Mouse (Mus musculus): Measurements from ENCODE around the gene Zfp408. TPM values are rescaled to one million over a fixed set of nuclear protein-coding genes. Genes with fewer than 3 reads are reported as not detected.
"Not testable (repeated sequence)": the region's sequence is repeated elsewhere in the genome, so short reads cannot be mapped to it uniquely, and the experiment has no call there.

Zfp408 gene
- total RNA-seq, 2 experiments from 2014 or later: 9.3 to 11.1 TPM

DNA sequence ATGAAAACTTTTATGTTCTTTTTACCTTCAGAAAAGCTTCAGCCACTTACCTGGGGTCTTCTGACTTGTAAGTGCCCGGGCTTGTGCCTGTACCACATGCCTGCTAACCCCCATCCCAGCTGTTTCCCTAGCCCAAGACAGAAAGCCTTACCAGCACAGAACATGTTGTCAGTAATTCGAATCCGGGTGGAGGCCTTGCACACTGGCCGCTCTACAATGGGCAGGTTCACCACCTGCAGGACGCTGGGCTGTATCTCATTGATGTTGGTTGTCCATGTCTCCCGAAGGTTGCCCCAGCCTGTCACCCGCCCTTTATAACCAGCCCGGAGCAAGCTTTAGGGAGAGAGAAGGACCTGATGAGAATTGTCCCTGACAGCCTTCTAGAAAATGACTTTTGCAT is 21.4 kb downstream of the Zfp408 start:
- no peak for DNase-seq (ENCODE audit: low spot score in 2 of 2)
- intact Hi-C loops (cut with DNase I): no loop called here

DNA sequence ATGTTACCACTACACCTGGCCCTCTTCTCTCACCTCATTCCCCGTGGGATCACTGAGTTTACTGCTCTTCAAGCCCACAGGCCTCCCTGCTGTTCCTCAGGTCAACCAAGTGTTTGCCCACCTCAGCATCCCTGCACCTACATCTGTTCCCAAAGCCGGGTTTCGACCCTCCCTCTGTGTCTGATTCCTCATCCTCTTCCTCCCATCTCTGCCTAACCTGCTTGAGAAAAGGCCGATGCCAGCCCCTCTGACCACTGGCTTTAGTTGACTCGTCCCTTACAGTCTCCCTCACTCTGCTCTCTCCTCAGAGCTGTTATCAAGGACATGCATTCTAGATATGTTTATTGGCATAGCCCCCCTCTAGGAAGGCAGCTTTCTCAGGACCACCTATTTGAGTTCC is 22.1 kb downstream of the Zfp408 start:
- no peak for DNase-seq (ENCODE audit: low spot score in 2 of 2)
- intact Hi-C loops (cut with DNase I): no loop called here

DNA sequence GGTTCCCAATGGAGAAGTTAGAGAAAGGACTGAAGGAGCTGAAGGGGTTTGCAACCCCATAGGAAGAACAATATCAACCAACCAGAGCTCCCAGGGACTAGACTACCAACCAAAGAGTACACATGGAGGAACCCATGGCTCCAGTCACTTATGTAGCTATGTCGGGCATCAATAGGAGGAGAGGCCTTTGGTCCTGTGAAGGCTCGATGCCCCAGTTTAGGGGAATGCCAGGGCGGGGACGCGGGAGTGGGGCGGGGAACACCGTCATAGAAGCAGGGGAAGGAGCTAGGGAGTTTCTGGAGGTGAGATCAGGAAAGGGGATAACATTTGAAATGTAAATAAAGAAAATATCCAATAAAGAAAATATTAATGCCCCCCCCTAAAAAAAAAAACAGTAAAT is 26.2 kb downstream of the Zfp408 start:
- DNase-seq (ENCODE audit: low spot score in 2 of 2); intact Hi-C loops (cut with DNase I): not testable (repeated sequence)

DNA sequence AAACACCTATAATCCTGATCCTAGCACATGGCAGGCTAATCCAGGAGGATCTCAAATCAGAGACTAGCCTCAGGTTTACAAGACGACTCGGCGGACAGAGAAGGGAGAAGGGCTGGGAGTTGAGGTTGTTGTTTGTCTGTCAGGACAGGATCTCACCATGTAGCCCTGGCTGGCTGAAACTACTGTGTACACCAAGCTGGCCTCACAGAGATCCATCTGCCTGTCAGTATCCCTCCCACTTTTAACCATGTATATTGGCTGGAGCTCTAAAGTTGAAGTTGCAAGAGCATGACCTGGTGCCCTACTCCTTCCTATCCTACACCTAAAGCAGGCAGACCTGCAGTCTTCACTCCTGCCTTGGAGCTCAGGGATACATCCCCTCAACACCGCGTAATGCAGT is 27.2 kb downstream of the Zfp408 start:
- DNase-seq (ENCODE audit: low spot score in 2 of 2): no peak
- intact Hi-C loops (cut with DNase I): no loop called here

DNA sequence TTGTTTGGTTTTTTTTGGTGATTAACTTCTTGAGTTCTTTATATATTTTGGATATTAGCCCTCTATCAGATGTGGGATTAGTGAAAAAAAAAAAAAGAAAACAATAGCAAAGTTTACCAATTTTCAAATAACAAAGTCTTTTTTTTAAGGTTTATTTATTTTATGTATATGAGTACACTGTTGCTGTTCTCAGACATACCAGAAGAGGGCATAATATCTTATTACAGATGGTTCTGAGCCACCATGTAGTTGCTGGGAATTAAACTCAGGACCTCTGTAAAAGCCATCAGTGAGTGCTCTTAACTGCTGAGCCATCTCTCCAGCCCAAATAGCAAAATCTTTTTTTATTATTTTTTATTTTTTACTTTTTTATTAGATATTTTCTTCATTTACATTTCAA is 40.2 kb downstream of the Zfp408 start:
- DNase-seq (ENCODE audit: low spot score in 2 of 2); intact Hi-C loops (cut with DNase I): not testable (repeated sequence)

DNA sequence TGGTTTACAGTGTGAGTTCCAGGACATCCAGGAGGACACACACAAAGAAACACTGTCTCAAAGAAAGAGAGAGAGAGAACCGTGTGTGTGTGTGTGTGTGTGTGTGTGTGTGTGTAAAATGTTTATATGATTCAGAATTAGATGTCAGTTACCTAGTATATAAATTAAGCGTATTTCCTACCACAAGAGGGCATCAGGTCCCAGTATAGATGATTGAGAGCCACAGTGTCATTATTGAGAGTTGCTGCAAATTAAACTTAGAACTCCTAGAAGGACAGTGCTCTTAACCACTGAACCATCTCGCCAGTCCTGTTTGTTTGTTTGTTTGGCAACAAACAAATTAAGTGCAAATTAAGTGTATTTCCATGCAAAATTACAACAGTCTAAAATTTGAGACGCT is 47.2 kb downstream of the Zfp408 start:
- no peak for DNase-seq (ENCODE audit: low spot score in 2 of 2)
- intact Hi-C loops (cut with DNase I): loop anchor here (5.0 kb wide), 1 partner anchor 35 kb away; no protein-coding TSS in a partner anchor

DNA sequence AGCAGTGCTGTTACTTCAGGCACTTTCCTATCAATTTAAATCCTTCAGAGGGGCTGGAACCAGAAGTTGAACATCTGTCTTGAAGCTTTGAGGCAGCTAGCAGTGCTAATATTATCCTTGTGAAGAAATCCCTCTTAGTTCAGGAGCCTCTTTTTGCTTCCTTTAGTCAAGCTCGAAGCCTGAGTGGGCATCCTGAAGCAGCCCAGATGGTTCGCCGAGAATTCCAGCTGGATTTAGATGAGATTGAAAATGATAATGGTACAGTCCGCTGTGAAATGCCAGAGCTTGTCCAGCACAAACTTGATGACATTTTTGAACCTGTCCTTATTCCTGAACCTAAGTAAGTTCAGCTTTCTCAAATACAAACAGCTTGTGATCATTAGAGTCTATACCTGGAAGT is 49.1 kb downstream of the Zfp408 start:
- peak; percentile 30 to 72 for DNase-seq (ENCODE audit: low spot score in 2 of 2)
- intact Hi-C loops (cut with DNase I): loop anchor here (5.0 kb wide), 1 partner anchor 33 kb away; no protein-coding TSS in a partner anchor

Other genes starting within 250 kb of the Zfp408 start
- 10 to 100 TPM; 89.9 to 96.6 TPM for gene 1110051M20Rik, start 205.1 kb downstream of the Zfp408 start, total RNA-seq (2021)
- gene Lrp4, start 192.3 kb downstream of the Zfp408 start, total RNA-seq (2021): 10 to 100 TPM; 24.9 to 25.2 TPM
- gene Ckap5, start 123.0 kb downstream of the Zfp408 start, total RNA-seq (2021): 100 to 1,000 TPM; 132 to 139 TPM
- gene F2, start 13.4 kb downstream of the Zfp408 start, total RNA-seq (2021): under 1 TPM in 1 of 2 experiments, not detected in 1; 0.16 TPM
- gene Arhgap1, start 69 bp upstream of the Zfp408 start, total RNA-seq (2021): 10 to 100 TPM; 72.9 to 77.0 TPM
- 10 to 100 TPM; 80.1 to 80.8 TPM for gene Atg13, start 60.8 kb upstream of the Zfp408 start, total RNA-seq (2021)
- gene Harbi1, start 61.1 kb upstream of the Zfp408 start, total RNA-seq (2021): 1 to 10 TPM; 8.3 to 9.7 TPM
- 10 to 100 TPM; 50.5 to 52.3 TPM for gene Ambra1, start 80.3 kb upstream of the Zfp408 start, total RNA-seq (2021)